Mouse (Mus musculus) layer of hippocampus, postnatal 10 days (tissue): ENCODE results near the gene Hba-a1. TPM values are rescaled to one million over a fixed set of nuclear protein-coding genes. Genes with fewer than 3 reads are reported as not detected.
"Not testable (repeated sequence)": the region's sequence is repeated elsewhere in the genome, so short reads cannot be mapped to it uniquely, and the experiment has no call there.

Experiments used
- DNase-seq, 2 experiments: peaks; one replicate each; pipeline ENCODE4 v3.0.0; 2021; ENCODE audit warnings: low spot score in 2 of 2
- total RNA-seq, 2 experiments: library from RNA; stranded (reverse); gene quantifications; 2 replicates each; pipeline ENCODE4 v1.2.3; 2021

The Hba-a1 gene
- total RNA-seq, 2 experiments from 2014 or later, result 667 to 733 TPM

GRCm38 (mm10) chr11:32292819-32293218, 9.5 kb downstream of the Hba-a1 start:
- not testable (repeated sequence) for DNase-seq

DNA sequence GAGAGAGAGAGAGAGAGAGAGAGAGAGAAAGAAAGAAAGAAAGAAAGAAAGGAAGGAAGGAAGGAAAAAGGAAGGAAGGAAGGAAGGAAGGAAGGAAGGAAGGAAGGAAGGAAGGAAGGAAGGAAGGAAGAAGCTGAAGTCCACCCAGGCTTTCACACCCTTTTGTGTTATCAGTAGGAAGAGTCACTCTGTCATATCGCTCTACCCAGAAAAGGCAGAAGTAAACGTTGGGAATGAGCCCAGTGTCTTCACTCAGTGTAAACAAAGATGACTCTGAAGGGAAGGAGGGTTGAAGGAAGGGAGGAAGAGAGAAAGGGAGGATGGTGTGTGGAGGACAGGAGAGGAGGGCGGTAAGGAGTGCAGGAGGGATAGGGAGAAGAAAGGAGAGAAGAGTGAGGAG, 10.2 kb downstream of the Hba-a1 start:
- DNase-seq, result not testable (repeated sequence)

DNA sequence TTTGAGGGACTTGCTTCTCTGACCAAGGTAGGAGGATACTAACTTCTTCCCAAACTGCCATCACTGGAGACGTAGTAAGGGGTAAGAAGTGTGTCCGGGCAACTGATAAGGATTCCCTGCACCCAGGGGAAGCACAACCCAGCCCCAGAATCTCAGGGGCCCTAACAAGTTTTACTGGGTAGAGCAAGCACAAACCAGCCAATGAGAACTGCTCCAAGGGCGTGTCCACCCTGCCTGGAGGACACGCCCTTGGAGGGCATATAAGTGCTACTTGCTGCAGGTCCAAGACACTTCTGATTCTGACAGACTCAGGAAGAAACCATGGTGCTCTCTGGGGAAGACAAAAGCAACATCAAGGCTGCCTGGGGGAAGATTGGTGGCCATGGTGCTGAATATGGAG, 12.9 kb downstream of the Hba-a1 start, which contains the start of gene Hba-a2:
Gene Hba-a2, plus strand, starts transcription at position 287 of the 400 bp plus-strand sequence.
- DNase-seq, result not testable (repeated sequence)

GRCm38 (mm10) chr11:32297417-32297816, 14.1 kb downstream of the Hba-a1 start:
- not testable (repeated sequence) for DNase-seq

DNA sequence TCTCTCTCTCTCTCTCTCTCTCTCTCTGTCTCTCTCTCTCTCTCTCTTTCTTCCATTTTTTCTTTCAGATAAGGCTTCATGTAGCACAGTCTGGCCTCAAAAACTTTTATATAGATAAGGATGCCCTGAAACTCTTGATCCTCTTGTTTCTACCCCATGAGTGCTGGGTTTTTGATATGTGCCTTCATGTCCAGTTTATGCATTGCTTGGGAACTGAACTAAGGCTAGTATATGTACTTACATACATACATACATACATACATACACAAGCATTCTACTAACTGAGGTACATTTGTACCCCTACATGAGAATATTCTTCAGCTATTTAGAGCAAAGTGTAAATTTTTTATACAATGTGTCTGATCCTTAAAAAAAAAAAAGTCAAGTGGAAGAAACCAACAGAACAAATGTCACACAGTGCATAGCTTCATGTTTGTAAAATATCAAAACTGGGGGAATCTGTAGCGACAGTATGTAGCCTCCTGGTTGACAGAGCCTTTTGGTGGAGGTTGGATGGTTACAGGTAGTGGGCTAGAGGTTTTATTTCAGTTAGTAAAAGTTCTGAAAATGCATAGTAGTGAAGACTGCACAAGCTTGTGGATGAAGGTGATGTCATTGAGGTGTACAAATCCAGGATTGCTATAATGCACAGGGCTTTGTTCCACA, 14.7 kb downstream of the Hba-a1 start:
- no peak for DNase-seq

GRCm38 (mm10) chr11:32298532-32298918, 15.2 kb downstream of the Hba-a1 start:
- DNase-seq, result no peak

DNA sequence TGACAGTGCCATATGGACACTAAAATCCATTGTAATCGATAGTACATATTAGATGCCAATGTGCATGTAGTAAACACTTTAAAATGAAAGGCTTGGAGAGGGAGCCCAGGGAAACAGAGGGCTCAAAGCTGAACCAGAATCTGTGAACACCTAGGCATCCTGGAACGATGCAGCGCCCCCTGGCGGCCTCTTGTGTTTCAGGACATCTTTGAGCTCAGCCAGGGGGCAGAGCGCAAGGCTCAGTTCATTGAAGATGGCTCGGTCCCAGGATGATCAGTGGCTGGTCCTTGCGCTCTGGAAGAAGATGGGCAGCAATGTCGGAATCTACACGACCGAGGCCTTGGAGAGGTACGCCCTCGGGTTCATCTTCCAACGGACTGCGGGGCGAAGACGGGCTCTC, 16.6 kb downstream of the Hba-a1 start, which contains the start of gene Hbq1a:
Gene Hbq1a, plus strand, starts transcription at position 205 of the 400 bp plus-strand sequence.
- DNase-seq, result peak; percentile 60 to 75

- DNase-seq, result no peak
Observed at GRCm38 (mm10) chr11:32300279-32301267, 17.3 kb downstream of the Hba-a1 start.

DNA sequence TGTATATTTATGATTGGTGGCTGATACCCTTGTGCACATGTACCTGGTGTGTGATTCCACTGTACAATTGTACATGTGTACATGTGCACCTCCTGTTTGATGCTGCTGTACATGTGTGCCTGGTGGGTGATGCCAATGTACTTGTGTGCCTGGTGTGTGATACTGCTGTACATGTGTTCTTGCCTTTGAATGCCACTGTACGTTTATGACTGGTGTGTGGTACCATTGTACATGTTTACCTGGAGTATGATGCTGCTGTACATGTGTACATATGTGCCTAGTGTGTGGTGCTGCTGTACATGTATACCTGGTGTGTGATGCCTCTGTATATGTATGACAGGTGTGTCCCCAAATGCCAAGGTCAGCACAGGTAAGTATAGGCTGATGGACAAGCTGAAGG, 18.2 kb downstream of the Hba-a1 start:
- DNase-seq, result no peak

GRCm38 (mm10) chr11:32302824-32303419, 19.6 kb downstream of the Hba-a1 start:
- DNase-seq, result peak in 1 of 2 experiments; percentile 25

- DNase-seq, result no peak
Observed at GRCm38 (mm10) chr11:32303455-32303854, 20.1 kb downstream of the Hba-a1 start.

GRCm38 (mm10) chr11:32307006-32307405, 23.7 kb downstream of the Hba-a1 start:
- DNase-seq, result no peak

DNA sequence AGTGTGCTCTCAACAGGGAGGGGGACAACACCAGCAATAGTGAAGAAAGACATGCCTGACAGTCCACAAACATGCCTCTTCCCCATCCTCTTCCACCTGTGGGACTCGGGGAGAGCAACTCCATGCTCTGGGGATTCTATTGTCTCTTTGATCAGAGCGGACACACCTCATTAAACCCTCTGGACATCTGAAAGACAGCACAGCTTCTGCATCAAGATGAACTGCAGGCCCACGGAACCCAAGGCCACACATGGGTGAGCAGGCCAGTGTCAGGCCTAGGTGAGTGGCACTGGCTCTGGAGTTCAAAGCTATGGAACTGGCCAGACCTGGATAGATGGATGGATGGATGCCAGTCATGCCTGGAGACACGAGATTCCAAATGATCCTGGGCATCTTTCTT, 26.1 kb downstream of the Hba-a1 start:
- DNase-seq, result no peak

GRCm38 (mm10) chr11:32309928-32310327, 26.6 kb downstream of the Hba-a1 start:
- no peak for DNase-seq

DNA sequence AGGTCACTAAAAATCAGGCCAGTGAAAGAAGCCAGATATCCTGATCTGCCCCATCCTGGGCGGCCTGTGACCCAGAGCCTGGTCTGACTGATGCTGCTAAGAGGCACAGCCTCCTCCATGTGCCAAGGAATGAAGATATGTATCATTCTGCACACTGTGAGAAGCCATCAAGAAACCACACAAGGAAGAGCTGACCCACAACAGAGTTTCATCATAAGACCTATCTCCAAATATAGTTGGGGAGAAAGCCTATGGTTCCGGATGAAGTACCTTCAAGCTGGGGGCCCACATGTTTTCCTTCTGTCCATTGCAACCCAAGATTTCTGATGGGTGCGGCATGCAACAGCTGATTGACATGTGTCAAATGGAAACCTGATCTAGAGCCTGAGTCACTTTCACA, 32.7 kb downstream of the Hba-a1 start:
- DNase-seq, result no peak

DNA sequence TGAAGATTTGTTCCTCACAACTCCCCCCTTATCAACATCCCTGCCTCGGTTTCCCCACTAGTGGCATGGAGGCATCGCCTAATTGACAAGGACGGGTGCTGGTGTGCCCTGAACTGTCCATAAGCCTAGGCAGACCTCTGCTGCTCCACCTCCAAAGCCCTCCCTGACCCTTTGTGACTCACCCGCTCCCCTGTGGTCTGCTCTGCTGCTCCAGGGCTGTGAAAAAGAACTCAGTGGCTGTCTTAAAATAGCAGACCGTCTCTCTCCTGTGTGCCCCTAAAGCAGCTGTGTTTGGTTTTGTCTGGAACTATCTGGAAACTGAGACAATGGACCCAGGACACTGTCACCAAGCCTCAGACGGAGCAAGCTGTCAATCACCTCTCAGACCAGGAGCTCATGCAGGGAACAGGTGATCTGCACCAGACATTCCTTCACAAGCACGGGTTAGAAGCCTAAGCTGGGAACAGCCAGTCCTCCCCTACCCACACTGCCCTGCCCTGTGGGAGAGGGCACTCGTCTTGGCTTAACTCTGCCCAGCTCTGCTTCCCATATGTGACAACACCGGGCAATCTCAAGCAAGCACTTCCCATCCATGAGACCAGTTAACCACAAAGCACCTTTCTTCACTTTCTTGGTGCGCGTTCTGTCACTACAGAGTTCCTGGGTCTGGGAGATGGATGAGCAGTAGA, 37.3 kb downstream of the Hba-a1 start:
- DNase-seq, result no peak

- DNase-seq, result peak; percentile 71 to 80
Observed at GRCm38 (mm10) chr11:32321196-32321565, 37.9 kb downstream of the Hba-a1 start.

GRCm38 (mm10) chr11:32324609-32325008, 41.3 kb downstream of the Hba-a1 start:
- DNase-seq, result peak; percentile 91 to 93

DNA sequence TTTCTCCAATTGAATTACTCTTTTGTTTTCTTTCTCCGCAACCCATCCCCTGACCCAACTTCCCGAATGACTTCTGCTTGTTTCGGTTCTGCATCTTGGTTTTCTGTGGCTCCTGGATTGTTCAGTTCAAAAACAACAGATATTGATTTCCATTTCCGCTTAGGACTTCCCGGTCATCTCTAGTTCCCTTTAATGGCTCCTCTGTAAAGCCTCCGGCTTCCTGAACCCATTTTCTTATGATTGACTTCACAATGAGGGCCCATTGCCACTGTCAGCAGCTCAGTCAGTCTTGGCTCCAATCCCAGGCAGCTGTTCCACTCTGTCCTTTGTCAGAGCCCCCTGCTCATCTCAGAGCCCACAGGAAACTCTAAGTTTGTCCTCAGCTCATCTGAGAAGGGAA, 47.8 kb downstream of the Hba-a1 start:
- DNase-seq, result no peak

DNA sequence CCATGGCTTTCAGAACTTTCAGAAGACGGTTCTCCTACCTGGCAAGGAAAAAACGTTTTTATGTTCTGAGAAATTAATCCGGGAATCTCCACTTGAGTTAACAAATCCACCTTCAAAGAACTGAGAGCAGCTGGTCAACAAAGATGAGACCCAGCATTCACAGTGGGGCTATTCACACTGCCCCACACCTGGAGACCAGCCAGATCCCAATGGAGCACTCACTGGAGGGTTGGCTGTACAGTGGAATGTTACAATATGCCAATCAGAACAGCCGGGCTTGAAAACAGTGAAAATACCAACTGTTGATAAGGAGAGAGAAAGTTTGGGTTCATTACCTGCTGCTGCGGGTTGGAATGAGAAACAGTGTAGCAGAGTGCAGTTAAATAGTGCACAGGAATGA, 48.5 kb downstream of the Hba-a1 start:
- peak in 1 of 2 experiments; percentile 28 for DNase-seq

DNA sequence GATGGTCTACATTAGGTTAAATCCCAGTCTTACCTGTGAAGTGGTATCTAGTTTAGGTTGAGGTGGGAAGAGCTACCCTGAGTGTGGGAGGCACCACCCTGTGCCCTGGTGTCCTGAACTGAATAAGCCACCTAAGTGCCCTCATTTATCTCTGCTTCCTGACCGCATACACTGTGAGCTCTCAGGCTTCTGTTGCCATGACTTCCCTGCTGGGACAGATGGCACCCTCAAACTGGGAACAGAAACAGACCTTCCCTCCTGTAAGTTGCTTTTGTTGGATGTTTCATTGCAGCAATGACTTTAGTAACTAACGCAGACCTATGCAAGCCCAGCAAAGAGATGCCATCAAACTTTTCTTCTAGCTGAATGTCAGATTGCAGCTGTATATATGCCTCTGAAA, 49.9 kb downstream of the Hba-a1 start:
- no peak for DNase-seq
